Mouse (Mus musculus): ENCODE data around the gene Gm17535.
"Not testable (repeated sequence)": the region's sequence is repeated elsewhere in the genome, so short reads cannot be mapped to it uniquely, and the experiment has no call there.

DNA sequence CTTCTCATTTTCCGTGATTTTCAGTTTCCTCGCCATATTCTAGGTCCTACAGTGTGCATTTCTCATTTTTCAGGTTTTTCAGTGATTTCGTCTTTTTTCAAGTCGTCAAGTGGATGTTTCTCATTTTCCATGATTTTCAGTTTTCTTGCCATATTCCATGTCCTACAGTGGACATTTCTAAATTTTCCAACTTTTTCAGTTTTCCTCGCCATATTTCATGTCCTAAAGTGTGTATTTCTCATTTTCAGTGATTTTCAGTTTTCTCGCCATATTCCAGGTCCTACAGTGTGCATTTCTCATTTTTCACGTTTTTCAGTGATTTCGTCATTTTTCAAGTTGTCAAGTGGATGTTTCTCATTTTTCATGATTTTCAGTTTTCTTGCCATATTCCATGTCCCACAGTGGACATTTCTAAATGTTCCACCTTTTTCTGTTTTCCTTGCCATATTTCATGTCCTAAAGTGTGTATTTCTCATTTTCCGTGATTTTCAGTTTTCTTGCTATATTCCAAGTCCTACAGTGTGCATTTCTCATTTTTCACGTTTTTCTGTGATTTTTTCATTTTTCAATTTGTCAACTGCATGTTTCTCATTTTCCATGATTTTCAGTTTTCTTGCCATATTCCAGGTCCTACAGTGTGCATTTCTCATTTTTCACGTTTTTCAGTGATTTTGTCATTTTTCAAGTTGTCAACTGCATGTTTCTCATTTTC, 32.3 kb upstream of the Gm17535 start:
- not testable (repeated sequence) for TF ChIP-seq POLR2A (IDR thresholded peaks at IDR 0.05; ENCODE audit: borderline replicate concordance, low read depth, low read length); CTCF (IDR thresholded peaks at IDR 0.05; ENCODE audit: low read depth, low read length)

Data from bone marrow macrophage, adult 2 months (primary cell).